Mouse (Mus musculus): ENCODE results near the gene Cdc37l1. TPM values are rescaled to one million over a fixed set of nuclear protein-coding genes. Genes with fewer than 3 reads are reported as not detected.

The Cdc37l1 gene
- polyA plus RNA-seq (2016; fragmentation: Nextera tagmentation; extraction: Ambion mirVana): 32.0 and 34.6 TPM in 2 replicates

- peaks cover 11% of the 10 kb centered on the region; the same call in 1 of the 2 replicates for H3K4me1 ChIP-seq
- peak within 1 kb of the TSS; percentile 97 for H3K27ac ChIP-seq
- H3K9me3 ChIP-seq: 0 out of 2 replicates have a peak, but pooled peaks cover 3% of the 10 kb centered on the region
- peaks cover 23% of the 10 kb centered on the region for H3K36me3 ChIP-seq
- peak; percentile 98 for DNase-seq (ENCODE audit: low spot score)
- WGBS: under 1% methylated on average over 37 of the region's 37 CpGs
- H3K4me3 ChIP-seq: peak within 1 kb of the TSS; percentile 99
- H3K27me3 ChIP-seq (ENCODE audit: insufficient read depth, poor library complexity, severe bottlenecking): no peaks in the 10 kb centered on the region
These were observed at the start of gene Cdc37l1 for GRCm38 (mm10) chr19:28990194-28990589. Gene Cdc37l1, plus strand, starts transcription at chr19:28990352.

GRCm38 (mm10) chr19:28941271-28941670 lies 48.9 kb upstream of the Cdc37l1 start:
- no peaks in the 10 kb centered on the region for H3K9me3 ChIP-seq
- H3K27me3 ChIP-seq (ENCODE audit: insufficient read depth, poor library complexity, severe bottlenecking): no peaks in the 10 kb centered on the region
- WGBS: 54% methylated on average over 4 of the region's 4 CpGs
- no peak for DNase-seq (ENCODE audit: low spot score)
- no peaks in the 10 kb centered on the region for H3K36me3 ChIP-seq
- no peak overlapping the region for H3K4me3 ChIP-seq
- peaks cover 21% of the 10 kb centered on the region for H3K4me1 ChIP-seq
- peak overlapping the region; percentile 73 for H3K27ac ChIP-seq

GRCm38 (mm10) chr19:28946782-28947181 lies 43.4 kb upstream of the Cdc37l1 start:
- peaks cover 5% of the 10 kb centered on the region; the same call in 1 of the 2 replicates for H3K4me1 ChIP-seq
- no peak overlapping the region for H3K27ac ChIP-seq
- H3K4me3 ChIP-seq: no peak overlapping the region
- H3K36me3 ChIP-seq: no peaks in the 10 kb centered on the region
- no peaks in the 10 kb centered on the region for H3K27me3 ChIP-seq (ENCODE audit: insufficient read depth, poor library complexity, severe bottlenecking)
- no peaks in the 10 kb centered on the region for H3K9me3 ChIP-seq
- WGBS: 14% methylated on average over 4 of the region's 4 CpGs
- DNase-seq (ENCODE audit: low spot score): no peak

- Histone ChIP-seq H3K27me3 (ENCODE audit: insufficient read depth, poor library complexity, severe bottlenecking) (no peaks in the 10 kb centered on the region), H3K27ac (no peak overlapping the region), H3K36me3 (no peaks in the 10 kb centered on the region), H3K9me3 (no peaks in the 10 kb centered on the region), H3K4me3 (no peak overlapping the region), H3K4me1 (peaks cover 5% of the 10 kb centered on the region; the same call in 1 of the 2 replicates)
- 52% methylated on average over 2 of the region's 2 CpGs for WGBS
- DNase-seq (ENCODE audit: low spot score): no peak
These were observed 42.8 kb upstream of the Cdc37l1 start for GRCm38 (mm10) chr19:28947311-28947710.

GRCm38 (mm10) chr19:28951251-28951650 lies 38.9 kb upstream of the Cdc37l1 start:
- no peak for DNase-seq (ENCODE audit: low spot score)
- 80% methylated on average over 5 of the region's 5 CpGs for WGBS

GRCm38 (mm10) chr19:28963113-28963512 lies 27.0 kb upstream of the Cdc37l1 start:
- no peak for DNase-seq (ENCODE audit: low spot score)
- H3K4me3 ChIP-seq: peak overlapping the region; percentile 96
- no peaks in the 10 kb centered on the region for H3K36me3 ChIP-seq
- H3K27me3 ChIP-seq (ENCODE audit: insufficient read depth, poor library complexity, severe bottlenecking): no peaks in the 10 kb centered on the region
- peaks cover 25% of the 10 kb centered on the region for H3K4me1 ChIP-seq
- peak overlapping the region; percentile 96; the same call in 1 of the 2 replicates for H3K27ac ChIP-seq
- no peaks in the 10 kb centered on the region for H3K9me3 ChIP-seq
- WGBS: 39% methylated on average over 3 of the region's 3 CpGs

More at GRCm38 (mm10) chr19:28951251-28951650, 38.9 kb upstream of the Cdc37l1 start:
- Histone ChIP-seq H3K36me3 (no peaks in the 10 kb centered on the region), H3K4me3 (no peak overlapping the region), H3K9me3 (no peaks in the 10 kb centered on the region), H3K27ac (no peak overlapping the region), H3K4me1 (peaks cover 5% of the 10 kb centered on the region; the same call in 1 of the 2 replicates), H3K27me3 (ENCODE audit: insufficient read depth, poor library complexity, severe bottlenecking) (no peaks in the 10 kb centered on the region)

GRCm38 (mm10) chr19:28963513-28963841 lies 26.7 kb upstream of the Cdc37l1 start:
- H3K9me3 ChIP-seq: no peaks in the 10 kb centered on the region
- H3K27ac ChIP-seq: peak overlapping the region; percentile 96
- no peaks in the 10 kb centered on the region for H3K27me3 ChIP-seq (ENCODE audit: insufficient read depth, poor library complexity, severe bottlenecking)
- peaks cover 26% of the 10 kb centered on the region for H3K4me1 ChIP-seq
- 8% methylated on average over 4 of the region's 4 CpGs for WGBS
- peak overlapping the region; percentile 96 for H3K4me3 ChIP-seq
- H3K36me3 ChIP-seq: no peaks in the 10 kb centered on the region
- no peak for DNase-seq (ENCODE audit: low spot score)

- Histone ChIP-seq H3K9me3 (no peaks in the 10 kb centered on the region), H3K4me1 (peaks cover 26% of the 10 kb centered on the region), H3K36me3 (no peaks in the 10 kb centered on the region), H3K4me3 (peak within 1 kb of the TSS; percentile 96), H3K27ac (peak within 1 kb of the TSS; percentile 96), H3K27me3 (ENCODE audit: insufficient read depth, poor library complexity, severe bottlenecking) (no peaks in the 10 kb centered on the region)
- WGBS: under 1% methylated on average over 67 of the region's 73 CpGs
- DNase-seq (ENCODE audit: low spot score): peak; percentile 88
These were observed 26.2 kb upstream of the Cdc37l1 start, which contains the start of gene Plpp6 for GRCm38 (mm10) chr19:28963842-28964551. Gene Plpp6, plus strand, starts transcription at chr19:28963953.

GRCm38 (mm10) chr19:28964552-28964903 lies 25.6 kb upstream of the Cdc37l1 start:
- WGBS: 6% methylated on average over 16 of the region's 16 CpGs
- H3K27ac ChIP-seq: peak overlapping the region; percentile 96

GRCm38 (mm10) chr19:28967652-28968051 lies 22.5 kb upstream of the Cdc37l1 start, which contains the start of gene 4430402I18Rik:
Gene 4430402I18Rik, minus strand, starts transcription at chr19:28967800.
- no peak for DNase-seq (ENCODE audit: low spot score)
- 6% methylated on average over 11 of the region's 11 CpGs for WGBS
- Histone ChIP-seq H3K27me3 (ENCODE audit: insufficient read depth, poor library complexity, severe bottlenecking) (no peaks in the 10 kb centered on the region), H3K4me1 (peaks cover 26% of the 10 kb centered on the region), H3K36me3 (no peaks in the 10 kb centered on the region), H3K4me3 (peak within 1 kb of the TSS; percentile 31; the same call in 1 of the 2 replicates), H3K9me3 (no peaks in the 10 kb centered on the region), H3K27ac (no peak within 1 kb of the TSS)

More at GRCm38 (mm10) chr19:28964552-28964903, 25.6 kb upstream of the Cdc37l1 start:
- no peaks in the 10 kb centered on the region for H3K36me3 ChIP-seq
- no peaks in the 10 kb centered on the region for H3K9me3 ChIP-seq
- H3K4me3 ChIP-seq: peak overlapping the region; percentile 96
- no peaks in the 10 kb centered on the region for H3K27me3 ChIP-seq (ENCODE audit: insufficient read depth, poor library complexity, severe bottlenecking)
- H3K4me1 ChIP-seq: peaks cover 26% of the 10 kb centered on the region
- no peak for DNase-seq (ENCODE audit: low spot score)

- Histone ChIP-seq H3K4me3 (no peak overlapping the region), H3K27ac (no peak overlapping the region), H3K9me3 (no peaks in the 10 kb centered on the region), H3K27me3 (ENCODE audit: insufficient read depth, poor library complexity, severe bottlenecking) (no peaks in the 10 kb centered on the region), H3K36me3 (no peaks in the 10 kb centered on the region), H3K4me1 (peaks cover 26% of the 10 kb centered on the region)
- 76% methylated on average over 4 of the region's 4 CpGs for WGBS
- no peak for DNase-seq (ENCODE audit: low spot score)
These were observed 22.0 kb upstream of the Cdc37l1 start for GRCm38 (mm10) chr19:28968178-28968577.

- H3K27ac ChIP-seq: no peak overlapping the region
- H3K4me1 ChIP-seq: peaks cover 21% of the 10 kb centered on the region
- DNase-seq (ENCODE audit: low spot score): no peak
- H3K9me3 ChIP-seq: no peaks in the 10 kb centered on the region
- peaks cover under 1% of the 10 kb centered on the region; the same call in 1 of the 2 replicates for H3K27me3 ChIP-seq (ENCODE audit: insufficient read depth, poor library complexity, severe bottlenecking)
- 81% methylated on average over 5 of the region's 5 CpGs for WGBS
- H3K4me3 ChIP-seq: no peak overlapping the region
- H3K36me3 ChIP-seq: no peaks in the 10 kb centered on the region
These were observed 20.9 kb upstream of the Cdc37l1 start for GRCm38 (mm10) chr19:28969231-28969630.

- no peaks in the 10 kb centered on the region for H3K36me3 ChIP-seq
- H3K27ac ChIP-seq: no peak overlapping the region
- H3K27me3 ChIP-seq (ENCODE audit: insufficient read depth, poor library complexity, severe bottlenecking): peaks cover 10% of the 10 kb centered on the region
- peaks cover 18% of the 10 kb centered on the region for H3K4me1 ChIP-seq
- no peak overlapping the region for H3K4me3 ChIP-seq
- DNase-seq (ENCODE audit: low spot score): no peak
- WGBS: 39% methylated on average over 11 of the region's 11 CpGs
- H3K9me3 ChIP-seq: no peaks in the 10 kb centered on the region
These were observed 19.9 kb upstream of the Cdc37l1 start for GRCm38 (mm10) chr19:28970251-28970650.
